ENCODE assay signal across 29 mouse cellular contexts in genomic region chr16:97952801-97953200, GRCm38 (mm10). TPM values are rescaled to one million over a fixed set of nuclear protein-coding genes. Genes with fewer than 3 reads are reported as not detected.
DNase-seq lines count a peak whose midpoint lies in the region; ATAC-seq and TF ChIP-seq lines count a peak whose summit lies in the region.
"Had no signal": no experiment of that assay in that cellular context is flagged by ENCODE, and none has a peak within 500 bp of the region (broad histone marks: within the 10 kb centered on the region; RNA-seq: fewer than 3 reads in every experiment).

No protein-coding gene starts in this region.

- no peak overlapping the region; the same call in 1 of the 2 replicates for H3K9ac ChIP-seq in liver, embryonic 14.5 days (replicated peaks)
- H3K9ac ChIP-seq: embryonic facial prominence, embryonic 12.5 days; heart, embryonic 12.5 days; hindbrain, embryonic 14.5 days; limb, embryonic 12.5 days; midbrain, embryonic 15.5 days; neural tube, embryonic 15.5 days had no signal

- no peak overlapping the region for H3K4me3 ChIP-seq in bone marrow, adult 2 months (replicated peaks; ENCODE audit: control insufficient read depth, low read depth, low read length)
- no peak overlapping the region for H3K4me3 ChIP-seq in liver, embryonic 14.5 days (ENCODE audit: insufficient read depth in 1 of 2, low read depth in 2 of 2, low read length in 2 of 2)
- H3K4me3 ChIP-seq: embryonic facial prominence, embryonic 12.5 days; heart, embryonic 12.5 days; limb, embryonic 12.5 days; midbrain, embryonic 15.5 days; neural tube, embryonic 15.5 days had no signal

- TF ChIP-seq EP300 in liver, embryonic 14.5 days (IDR thresholded peaks at IDR 0.05; ENCODE audit: low read depth) = peak; percentile 50

- no peak for TF ChIP-seq CTCF in bone marrow, adult 2 months (IDR thresholded peaks at IDR 0.05; ENCODE audit: control insufficient read depth, insufficient read depth, low read length)
- TF ChIP-seq CTCF in liver, embryonic 14.5 days (IDR thresholded peaks at IDR 0.05; ENCODE audit: low read depth) = no peak

- H3K4me2 ChIP-seq in liver, embryonic 14.5 days (ENCODE audit: low read depth) = peak overlapping the region; percentile 11
- H3K4me2 ChIP-seq: embryonic facial prominence, embryonic 12.5 days; heart, embryonic 12.5 days; hindbrain, embryonic 14.5 days; limb, embryonic 12.5 days; midbrain, embryonic 15.5 days; neural tube, embryonic 15.5 days had no signal

- ATAC-seq in erythroid progenitor cell, adult 5-6 weeks (replicated peaks; ENCODE audit: low FRiP score, poor library complexity, severe bottlenecking) = peak; percentile 72
- peak; percentile 89 for ATAC-seq in liver, embryonic 14.5 days (ENCODE audit: insufficient read depth)
- peak; percentile 79 for ATAC-seq in megakaryocyte-erythroid progenitor cell, adult 5-6 weeks (replicated peaks; ENCODE audit: low FRiP score, low TSS enrichment, poor library complexity, severe bottlenecking)
- no peak for ATAC-seq in frontal cortex, adult (ENCODE audit: low TSS enrichment)
- ATAC-seq: CD4-positive, CD25-positive, alpha-beta regulatory T cell, adult 4 months; forebrain, embryonic 16.5 days; lung, postnatal 0 days; midbrain, embryonic 15.5 days had no signal

- H3K9me3 ChIP-seq in liver, embryonic 14.5 days (ENCODE audit: control insufficient read depth, low read length) = no peaks in the 10 kb centered on the region
- H3K9me3 ChIP-seq: embryonic facial prominence, embryonic 12.5 days; heart, embryonic 12.5 days; limb, embryonic 12.5 days; midbrain, embryonic 15.5 days; neural tube, embryonic 15.5 days had no signal

- intact Hi-C loops in left cerebral cortex, postnatal 4 days (cut with DNase I) = no loop called here

- TF ChIP-seq POLR2A in bone marrow, adult 2 months (IDR thresholded peaks at IDR 0.05; ENCODE audit: borderline replicate concordance, control insufficient read depth, low read depth, low read length) = no peak

- peak in 1 of 3 experiments; percentile 51 for DNase-seq in liver, embryonic 14.5 days (ENCODE audit: low read depth in 3 of 3, low spot score in 3 of 3)
- DNase-seq in layer of hippocampus, postnatal 36 days = no peak
- no peak for DNase-seq in left cerebral cortex, postnatal 4 days
- DNase-seq: adrenal gland, postnatal 25 days; cerebellum, adult 2 months; cerebellum, postnatal 14 days; heart, postnatal 4 days; kidney, adult 11 months; kidney, postnatal 14 days; layer of hippocampus, adult 9-11 months; lung, adult 18-20 months; lung, postnatal 4 days; retina, postnatal 1 day; right cerebral cortex, postnatal 14 days; thymus, adult 2 months; thymus, postnatal 36 days had no signal

- H3K4me1 ChIP-seq in bone marrow, adult 2 months (ENCODE audit: control insufficient read depth, insufficient read depth, low read length) = peaks cover 4% of the 10 kb centered on the region; the same call in 1 of the 2 replicates
- H3K4me1 ChIP-seq in liver, embryonic 14.5 days (replicated peaks; ENCODE audit: control insufficient read depth in 2 of 2, insufficient read depth in 2 of 2, low read length in 1 of 2) = peaks cover 14 to 33% of the 10 kb centered on the region in 2 experiments
- H3K4me1 ChIP-seq: midbrain, embryonic 15.5 days; neural tube, embryonic 15.5 days had no signal

- H3K36me3 ChIP-seq in liver, embryonic 14.5 days (replicated peaks; ENCODE audit: control insufficient read depth, insufficient read depth, low read depth) = peaks cover 9% of the 10 kb centered on the region

- H3K27ac ChIP-seq in bone marrow, adult 2 months (ENCODE audit: control insufficient read depth, insufficient read depth, low read depth, low read length, poor library complexity) = peak overlapping the region; percentile 31; the same call in 1 of the 2 replicates
- peak overlapping the region; percentile 65 for H3K27ac ChIP-seq in liver, embryonic 14.5 days
- H3K27ac ChIP-seq: embryonic facial prominence, embryonic 12.5 days; hindbrain, embryonic 14.5 days; limb, embryonic 12.5 days; midbrain, embryonic 15.5 days; neural tube, embryonic 15.5 days had no signal

- no peaks in the 10 kb centered on the region for H3K27me3 ChIP-seq in liver, embryonic 14.5 days (ENCODE audit: control insufficient read depth, insufficient read depth, low read length)
- H3K27me3 ChIP-seq: embryonic facial prominence, embryonic 12.5 days; limb, embryonic 12.5 days; midbrain, embryonic 15.5 days; neural tube, embryonic 15.5 days had no signal

- WGBS in bone marrow, adult 2 months = 66% methylated on average over 9 of the region's 9 CpGs
- whole genome bisulfite sequencing in liver, embryonic 14.5 days (ENCODE audit: insufficient replicate concordance) = 44% methylated on average over 9 of the region's 9 CpGs

RNA-seq across cellular contexts. Expression of gene C2cd2, which starts 9.6 kb away (rescaled TPM):
- polyA plus RNA-seq in bone marrow, adult 2 months (2011; ENCODE audit: insufficient read depth, insufficient read length, low replicate concordance, missing spikeins) = 5.7 and 7.1 TPM in 2 replicates
- 10.8 and 13.0 TPM in 2 replicates for total RNA-seq in erythroid progenitor cell, adult 5-6 weeks (2015; ENCODE audit: low replicate concordance)
- 19.0 and 26.6 TPM in 2 replicates for total RNA-seq in erythroid progenitor cell, adult 5-6 weeks (2017; ENCODE audit: low replicate concordance)
- polyA plus RNA-seq in liver, embryonic 14.5 days (2012; rRNA removed) = 1.5 and 1.9 TPM in 2 replicates
- polyA plus RNA-seq in liver, embryonic 14.5 days (2014; fragmentation: Nextera tagmentation; extraction: Ambion mirVana) = 4.6 and 6.2 TPM in 2 replicates
- 10.0 and 19.5 TPM in 2 replicates for total RNA-seq in megakaryocyte-erythroid progenitor cell, adult 5-6 weeks (2014; fragmentation: Nextera tagmentation)
- 18.2 and 21.9 TPM in 2 replicates for total RNA-seq in megakaryocyte-erythroid progenitor cell, adult 5-6 weeks (2017)
- 10 to 100 TPM; 16.3 to 17.1 TPM for total RNA-seq in layer of hippocampus, postnatal 36 days (2021)
- total RNA-seq in left cerebral cortex, postnatal 4 days (2021) = 10 to 100 TPM; 28.9 to 36.1 TPM

RNA-seq across cellular contexts. Expression of gene Zbtb21, which starts 9.6 kb away (rescaled TPM):
- polyA plus RNA-seq in bone marrow, adult 2 months (2011; ENCODE audit: insufficient read depth, insufficient read length, low replicate concordance, missing spikeins) = 3.9 and 13.8 TPM in 2 replicates
- total RNA-seq in erythroid progenitor cell, adult 5-6 weeks (2015; ENCODE audit: low replicate concordance) = 1.7 and 5.0 TPM in 2 replicates
- 18.7 and 38.0 TPM in 2 replicates for total RNA-seq in erythroid progenitor cell, adult 5-6 weeks (2017; ENCODE audit: low replicate concordance)
- 3.3 and 3.5 TPM in 2 replicates for polyA plus RNA-seq in liver, embryonic 14.5 days (2012; rRNA removed)
- polyA plus RNA-seq in liver, embryonic 14.5 days (2014; fragmentation: Nextera tagmentation; extraction: Ambion mirVana) = 2.3 and 3.2 TPM in 2 replicates
- total RNA-seq in megakaryocyte-erythroid progenitor cell, adult 5-6 weeks (2014; fragmentation: Nextera tagmentation) = 12.0 and 19.6 TPM in 2 replicates
- 7.5 and 10.3 TPM in 2 replicates for total RNA-seq in megakaryocyte-erythroid progenitor cell, adult 5-6 weeks (2017)
- total RNA-seq in layer of hippocampus, postnatal 36 days (2021) = 10 to 100 TPM; 26.4 to 27.0 TPM
- total RNA-seq in left cerebral cortex, postnatal 4 days (2021) = 10 to 100 TPM; 24.7 to 28.7 TPM

RNA-seq across cellular contexts. Expression of gene B230307C23Rik, which starts 44.3 kb away (rescaled TPM):
- polyA plus RNA-seq in bone marrow, adult 2 months (2011; ENCODE audit: insufficient read depth, insufficient read length, low replicate concordance, missing spikeins) = 7.1 and 13.6 TPM in 2 replicates
- total RNA-seq in erythroid progenitor cell, adult 5-6 weeks (2015; ENCODE audit: low replicate concordance) = 9.0 and 14.3 TPM in 2 replicates
- 19.8 and 25.7 TPM in 2 replicates for total RNA-seq in erythroid progenitor cell, adult 5-6 weeks (2017; ENCODE audit: low replicate concordance)
- 7.1 and 9.7 TPM in 2 replicates for polyA plus RNA-seq in liver, embryonic 14.5 days (2012; rRNA removed)
- polyA plus RNA-seq in liver, embryonic 14.5 days (2014; fragmentation: Nextera tagmentation; extraction: Ambion mirVana) = 12.2 and 12.3 TPM in 2 replicates
- 25.2 and 35.0 TPM in 2 replicates for total RNA-seq in megakaryocyte-erythroid progenitor cell, adult 5-6 weeks (2014; fragmentation: Nextera tagmentation)
- 79.4 and 105 TPM in 2 replicates for total RNA-seq in megakaryocyte-erythroid progenitor cell, adult 5-6 weeks (2017)
- 10 to 100 TPM; 25.4 to 30.2 TPM for total RNA-seq in layer of hippocampus, postnatal 36 days (2021)
- 10 to 100 TPM; 25.2 to 30.0 TPM for total RNA-seq in left cerebral cortex, postnatal 4 days (2021)
